Mouse (Mus musculus): ENCODE data around the gene Gpr4. TPM values are rescaled to one million over a fixed set of nuclear protein-coding genes. Genes with fewer than 3 reads are reported as not detected.

The Gpr4 gene
- polyA plus RNA-seq, 1 experiment from 2014 or later: 1.2 TPM

- Histone ChIP-seq H3K4me3 (no peak overlapping the region), H3K4me1 (peaks cover 31% of the 10 kb centered on the region), H3K9me3 (replicated peaks) (no peaks in the 10 kb centered on the region), H3K27me3 (no peaks in the 10 kb centered on the region), H3K36me3 (ENCODE audit: poor library complexity, severe bottlenecking) (peaks cover 10% of the 10 kb centered on the region), H3K9ac (no peak overlapping the region), H3K4me2 (no peak overlapping the region), H3K27ac (no peak overlapping the region)
- ATAC-seq: no peak
- WGBS: 96% methylated on average over 5 of the region's 5 CpGs
These were observed 18.6 kb downstream of the Gpr4 start for GRCm38 (mm10) chr7:19230899-19231298.

- Histone ChIP-seq H3K27ac (no peak overlapping the region), H3K27me3 (no peaks in the 10 kb centered on the region), H3K4me3 (no peak overlapping the region), H3K4me2 (no peak overlapping the region), H3K9ac (no peak overlapping the region), H3K4me1 (peaks cover 27% of the 10 kb centered on the region), H3K9me3 (replicated peaks) (no peaks in the 10 kb centered on the region), H3K36me3 (ENCODE audit: poor library complexity, severe bottlenecking) (peaks cover 9% of the 10 kb centered on the region; the same call in 1 of the 2 replicates)
- WGBS: 96% methylated on average over 3 of the region's 3 CpGs
- ATAC-seq: no peak
These were observed 19.5 kb downstream of the Gpr4 start for GRCm38 (mm10) chr7:19231849-19232248.

GRCm38 (mm10) chr7:19234652-19235051, 22.3 kb downstream of the Gpr4 start:
- 80% methylated on average over 5 of the region's 5 CpGs for WGBS
- ATAC-seq: no peak

GRCm38 (mm10) chr7:19235092-19235671, 22.8 kb downstream of the Gpr4 start:
- WGBS: 96% methylated on average over 2 of the region's 2 CpGs
- Histone ChIP-seq H3K9ac (no peak overlapping the region), H3K4me2 (no peak overlapping the region)

More at GRCm38 (mm10) chr7:19234652-19235051, 22.3 kb downstream of the Gpr4 start:
- peaks cover 9% of the 10 kb centered on the region; the same call in 1 of the 2 replicates for H3K36me3 ChIP-seq (ENCODE audit: poor library complexity, severe bottlenecking)
- no peak overlapping the region for H3K4me2 ChIP-seq
- H3K9me3 ChIP-seq (replicated peaks): no peaks in the 10 kb centered on the region
- H3K4me1 ChIP-seq: peaks cover 19% of the 10 kb centered on the region
- H3K27ac ChIP-seq: no peak overlapping the region
- H3K27me3 ChIP-seq: no peaks in the 10 kb centered on the region
- H3K9ac ChIP-seq: no peak overlapping the region
- H3K4me3 ChIP-seq: no peak overlapping the region

GRCm38 (mm10) chr7:19236411-19236810, 24.1 kb downstream of the Gpr4 start:
- H3K27ac ChIP-seq: no peak overlapping the region
- ATAC-seq: no peak
- no peaks in the 10 kb centered on the region for H3K27me3 ChIP-seq
- WGBS: 71% methylated on average over 2 of the region's 2 CpGs
- H3K4me3 ChIP-seq: no peak overlapping the region
- no peak overlapping the region for H3K4me2 ChIP-seq
- H3K36me3 ChIP-seq (ENCODE audit: poor library complexity, severe bottlenecking): peaks cover 8% of the 10 kb centered on the region; the same call in 1 of the 2 replicates
- H3K4me1 ChIP-seq: peaks cover 13% of the 10 kb centered on the region
- H3K9me3 ChIP-seq (replicated peaks): no peaks in the 10 kb centered on the region
- peak overlapping the region; percentile 30 for H3K9ac ChIP-seq

More at GRCm38 (mm10) chr7:19235092-19235671, 22.8 kb downstream of the Gpr4 start:
- Histone ChIP-seq H3K27me3 (no peaks in the 10 kb centered on the region), H3K9me3 (replicated peaks) (no peaks in the 10 kb centered on the region), H3K27ac (no peak overlapping the region), H3K4me1 (peaks cover 19% of the 10 kb centered on the region), H3K4me3 (no peak overlapping the region), H3K36me3 (ENCODE audit: poor library complexity, severe bottlenecking) (peaks cover 9% of the 10 kb centered on the region; the same call in 1 of the 2 replicates)
- ATAC-seq: no peak

DNA sequence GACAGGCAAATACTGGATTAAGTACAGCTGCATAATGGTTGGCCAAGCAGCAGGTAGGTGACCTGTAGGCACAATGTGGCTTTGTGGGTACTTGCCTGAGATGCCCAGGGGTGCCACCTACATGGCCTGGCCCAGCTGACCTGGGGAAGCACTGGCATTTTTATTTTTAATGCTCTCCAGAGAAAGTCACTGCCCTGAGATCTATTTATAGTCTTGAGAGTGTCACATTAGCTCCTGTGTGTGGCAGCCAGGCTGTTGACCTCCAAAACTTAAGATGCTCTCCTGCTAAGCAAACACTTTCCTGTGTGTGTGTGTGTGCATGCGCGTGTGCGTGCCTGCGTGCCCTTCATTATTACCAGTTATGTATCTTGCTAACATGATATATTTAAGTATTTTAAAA, 26.0 kb downstream of the Gpr4 start:
- WGBS: 97% methylated on average over 4 of the region's 4 CpGs
- Histone ChIP-seq H3K4me3 (no peak overlapping the region), H3K9me3 (replicated peaks) (no peaks in the 10 kb centered on the region), H3K4me1 (peaks cover 10% of the 10 kb centered on the region), H3K4me2 (no peak overlapping the region), H3K36me3 (ENCODE audit: poor library complexity, severe bottlenecking) (0 out of 2 replicates have a peak, but pooled peaks cover 5% of the 10 kb centered on the region), H3K27me3 (no peaks in the 10 kb centered on the region), H3K27ac (no peak overlapping the region), H3K9ac (0 out of 2 replicates have a peak overlapping the region, but pooled peaks have one; percentile 5)
- no peak for ATAC-seq

- no peaks in the 10 kb centered on the region for H3K27me3 ChIP-seq
- no peak overlapping the region for H3K4me2 ChIP-seq
- WGBS: 0% methylated on average over 1 of the region's 1 CpGs
- H3K9me3 ChIP-seq (replicated peaks): no peaks in the 10 kb centered on the region
- peaks cover 9% of the 10 kb centered on the region; the same call in 1 of the 2 replicates for H3K36me3 ChIP-seq (ENCODE audit: poor library complexity, severe bottlenecking)
- peak overlapping the region; percentile 26; the same call in 1 of the 2 replicates for H3K9ac ChIP-seq
- H3K4me1 ChIP-seq: peaks cover 16% of the 10 kb centered on the region
- H3K27ac ChIP-seq: peak overlapping the region; percentile 14
- no peak overlapping the region; the same call in 1 of the 2 replicates for H3K4me3 ChIP-seq
- ATAC-seq: peak; percentile 92
These were observed 27.1 kb downstream of the Gpr4 start for GRCm38 (mm10) chr7:19239423-19239822.

DNA sequence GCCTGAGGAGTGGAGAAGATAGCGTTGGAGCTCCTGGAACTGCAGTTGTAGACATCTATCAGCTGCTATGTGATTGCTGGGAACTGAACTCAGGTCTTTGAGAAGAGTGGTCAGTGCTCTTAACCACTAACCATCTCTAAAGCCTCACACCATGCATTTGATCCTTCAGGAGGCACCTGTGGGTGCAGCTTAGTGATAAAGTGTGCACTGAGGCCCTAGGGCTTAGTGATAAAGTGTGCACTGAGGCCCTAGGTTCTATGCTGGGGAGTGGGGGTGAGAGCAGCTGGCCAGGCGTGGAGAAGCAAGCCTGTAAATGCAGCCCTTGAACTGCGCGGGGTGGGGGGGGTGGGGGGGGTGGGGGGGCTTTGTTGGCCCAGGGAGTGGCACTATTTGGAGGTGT, 27.6 kb downstream of the Gpr4 start:
- Histone ChIP-seq H3K9me3 (replicated peaks) (no peaks in the 10 kb centered on the region), H3K9ac (peak overlapping the region; percentile 26; the same call in 1 of the 2 replicates), H3K36me3 (ENCODE audit: poor library complexity, severe bottlenecking) (peaks cover 15% of the 10 kb centered on the region), H3K4me3 (no peak overlapping the region), H3K4me1 (peaks cover 16% of the 10 kb centered on the region), H3K27ac (peak overlapping the region; percentile 7; the same call in 1 of the 2 replicates), H3K4me2 (no peak overlapping the region), H3K27me3 (no peaks in the 10 kb centered on the region)
- ATAC-seq: no peak
- 73% methylated on average over 2 of the region's 4 CpGs for WGBS

DNA sequence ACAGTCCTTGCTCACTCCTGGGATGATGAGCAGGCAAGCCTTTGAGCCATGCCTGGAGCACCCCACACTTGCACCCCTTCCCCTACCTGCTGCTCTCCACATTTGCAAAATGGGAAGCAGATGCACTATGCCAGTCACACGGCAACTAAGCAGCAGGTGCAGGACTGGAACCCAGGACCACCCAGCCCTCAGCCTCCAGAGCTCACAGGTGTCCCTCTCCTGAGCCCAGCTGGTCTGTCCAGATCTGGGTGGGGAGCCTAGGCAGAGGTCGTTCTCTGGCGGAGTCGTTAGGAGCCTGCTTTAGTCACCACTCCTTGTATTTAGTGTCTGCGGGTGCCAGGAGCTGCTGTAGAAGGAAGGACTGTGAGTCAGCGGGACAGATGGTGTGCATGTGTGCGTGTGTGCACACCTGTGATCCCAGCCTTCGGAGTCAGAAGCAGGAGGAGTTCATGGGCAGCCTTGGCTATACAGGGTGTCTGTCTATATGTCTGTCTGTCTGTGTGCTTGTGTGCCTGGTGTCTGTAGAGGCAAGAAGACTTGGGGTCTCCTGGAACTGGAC, 28.6 kb downstream of the Gpr4 start:
- peaks cover 25% of the 10 kb centered on the region for H3K36me3 ChIP-seq (ENCODE audit: poor library complexity, severe bottlenecking)
- no peak for ATAC-seq
- 81% methylated on average over 8 of the region's 8 CpGs for WGBS
- H3K27me3 ChIP-seq: no peaks in the 10 kb centered on the region
- H3K4me2 ChIP-seq: no peak overlapping the region
- no peak overlapping the region for H3K4me3 ChIP-seq
- H3K4me1 ChIP-seq: peaks cover 16% of the 10 kb centered on the region
- H3K9me3 ChIP-seq (replicated peaks): no peaks in the 10 kb centered on the region
- H3K27ac ChIP-seq: no peak overlapping the region
- no peak overlapping the region for H3K9ac ChIP-seq

GRCm38 (mm10) chr7:19242005-19242404, 29.7 kb downstream of the Gpr4 start:
- Histone ChIP-seq H3K36me3 (ENCODE audit: poor library complexity, severe bottlenecking) (peaks cover 35% of the 10 kb centered on the region), H3K9me3 (replicated peaks) (no peaks in the 10 kb centered on the region), H3K4me3 (no peak overlapping the region), H3K4me2 (no peak overlapping the region), H3K9ac (no peak overlapping the region), H3K27ac (no peak overlapping the region), H3K4me1 (peaks cover 16% of the 10 kb centered on the region), H3K27me3 (no peaks in the 10 kb centered on the region)
- ATAC-seq: no peak
- 93% methylated on average over 1 of the region's 1 CpGs for WGBS

GRCm38 (mm10) chr7:19243858-19244257, 31.5 kb downstream of the Gpr4 start:
- 61% methylated on average over 5 of the region's 5 CpGs for WGBS
- no peak for ATAC-seq
- no peak overlapping the region for H3K4me2 ChIP-seq
- H3K27ac ChIP-seq: no peak overlapping the region
- no peak overlapping the region for H3K4me3 ChIP-seq
- no peaks in the 10 kb centered on the region for H3K9me3 ChIP-seq (replicated peaks)
- no peaks in the 10 kb centered on the region for H3K27me3 ChIP-seq
- H3K4me1 ChIP-seq: peaks cover 16% of the 10 kb centered on the region
- peak overlapping the region; percentile 37; the same call in 1 of the 2 replicates for H3K9ac ChIP-seq
- H3K36me3 ChIP-seq (ENCODE audit: poor library complexity, severe bottlenecking): peaks cover 43% of the 10 kb centered on the region

- Histone ChIP-seq H3K9ac (no peak overlapping the region), H3K9me3 (replicated peaks) (no peaks in the 10 kb centered on the region), H3K27ac (no peak overlapping the region), H3K36me3 (ENCODE audit: poor library complexity, severe bottlenecking) (peaks cover 43% of the 10 kb centered on the region), H3K4me1 (peaks cover 7% of the 10 kb centered on the region; the same call in 1 of the 2 replicates), H3K27me3 (no peaks in the 10 kb centered on the region), H3K4me2 (no peak overlapping the region), H3K4me3 (no peak overlapping the region)
- 92% methylated on average over 3 of the region's 3 CpGs for WGBS
- ATAC-seq: no peak
These were observed 32.7 kb downstream of the Gpr4 start for GRCm38 (mm10) chr7:19245083-19245482.

Data from forebrain, embryonic 13.5 days (tissue).